Mouse (Mus musculus) testis, adult 2 months (tissue): Measurements from ENCODE around the gene Cel. TPM values are rescaled to one million over a fixed set of nuclear protein-coding genes. Genes with fewer than 3 reads are reported as not detected.

Experiments used
- H3K27ac ChIP-seq: fragments of 200-500 bp; 2 replicates; pipeline ENCODE4 v1.5.1; 2012; ENCODE audit warnings: low read depth, low read length; ENCODE audit not compliant: control insufficient read depth, insufficient read depth
- H3K27me3 ChIP-seq: fragments of 200-500 bp; 2 replicates; pipeline ENCODE4 v1.6.1; 2012; ENCODE audit warnings: mild to moderate bottlenecking, low read length, moderate library complexity; ENCODE audit not compliant: control insufficient read depth, insufficient read depth
- H3K36me3 ChIP-seq: fragments of 200-500 bp; 2 replicates; pipeline ENCODE4 v1.6.1; 2012; ENCODE audit warnings: mild to moderate bottlenecking, low read length; ENCODE audit not compliant: control insufficient read depth, insufficient read depth
- H3K4me1 ChIP-seq: fragments of 200-500 bp; 2 replicates; pipeline ENCODE4 v1.6.1; 2012; ENCODE audit warnings: low read length; ENCODE audit not compliant: control insufficient read depth, insufficient read depth
- H3K4me3 ChIP-seq: fragments of 200-500 bp; 2 replicates; pipeline ENCODE4 v1.5.1; 2012; ENCODE audit warnings: low read depth, mild to moderate bottlenecking, low read length, moderate library complexity, mixed read lengths; ENCODE audit not compliant: control insufficient read depth
- CTCF ChIP-seq: fragments of 200-500 bp; IDR thresholded peaks from 2 replicates; pipeline ENCODE4 v1.5.1; 2012; ENCODE audit warnings: low read depth, mild to moderate bottlenecking, inconsistent platforms, low read length, moderate library complexity; ENCODE audit not compliant: control insufficient read depth, insufficient read depth, insufficient replicate concordance
- POLR2A ChIP-seq: fragments of 200-500 bp; IDR thresholded peaks from 2 replicates; pipeline ENCODE4 v1.6.1; 2012; ENCODE audit warnings: low read depth, mild to moderate bottlenecking, inconsistent platforms, low read length, moderate library complexity; ENCODE audit not compliant: control insufficient read depth
- polyA plus RNA-seq: library from polyadenylated mRNA; depleted of rRNA; stranded (reverse); fragments of >200 nt; gene quantifications from 2 replicates; pipeline ENCODE4 v1.2.3, GENCODE M21; 2012; rRNA removed

The Cel gene
- polyA plus RNA-seq, 1 experiment: 0.47 TPM

GRCm38 (mm10) chr2:28506291-28506690, 56.9 kb downstream of the Cel start:
- TF ChIP-seq CTCF: no peak
- no peak for TF ChIP-seq POLR2A
- Histone ChIP-seq H3K27me3 (no peaks in the 10 kb centered on the region), H3K4me1 (peaks cover 2% of the 10 kb centered on the region; the same call in 1 of the 2 replicates), H3K4me3 (no peak overlapping the region), H3K36me3 (no peaks in the 10 kb centered on the region), H3K27ac (no peak overlapping the region)

DNA sequence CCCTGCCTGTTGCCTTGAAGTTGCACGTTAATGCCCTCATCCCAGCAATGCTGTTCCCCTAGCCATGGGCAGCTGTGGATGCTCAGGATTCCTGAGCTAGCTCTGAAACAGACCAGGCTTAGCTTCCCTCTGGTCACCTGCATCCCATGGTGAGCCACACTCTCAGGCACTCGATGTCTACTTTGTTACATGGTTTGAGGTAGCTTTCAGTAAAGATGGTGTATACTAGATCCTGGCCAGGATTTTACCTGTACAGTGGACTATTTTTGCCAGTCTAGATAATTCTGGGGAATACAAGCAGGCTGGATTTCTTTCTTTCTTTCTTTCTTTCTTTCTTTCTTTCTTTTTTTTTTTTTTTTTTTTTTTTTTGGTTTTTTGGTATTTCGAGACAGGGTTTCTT, 57.4 kb downstream of the Cel start, which contains the start of gene Gm10134:
Gm10134 (plus strand) TSS at position 301 of the 400 bp plus-strand sequence.
- H3K4me1 ChIP-seq: peaks cover 2% of the 10 kb centered on the region; the same call in 1 of the 2 replicates
- no peaks in the 10 kb centered on the region for H3K36me3 ChIP-seq
- H3K27me3 ChIP-seq: no peaks in the 10 kb centered on the region
- peak within 1 kb of the TSS; percentile 6 for H3K4me3 ChIP-seq
- TF ChIP-seq POLR2A (no peak), CTCF (no peak)
- H3K27ac ChIP-seq: no peak within 1 kb of the TSS

Other genes starting within 250 kb of the Cel start
- gene Ppp1r26, start 116.6 kb downstream of the Cel start, polyA plus RNA-seq: 11.9 and 13.0 TPM in 2 replicates
- gene 1700007K13Rik, start 97.1 kb downstream of the Cel start, polyA plus RNA-seq: 49.9 and 54.6 TPM in 2 replicates
- gene Mrps2, start 95.3 kb downstream of the Cel start, polyA plus RNA-seq: 22.1 and 24.9 TPM in 2 replicates
- gene Gbgt1, start 66.5 kb downstream of the Cel start, polyA plus RNA-seq: 3.1 and 4.5 TPM in 2 replicates
- 0.47 and 0.78 TPM in 2 replicates for gene Gm10134, start 57.3 kb downstream of the Cel start, polyA plus RNA-seq
- gene Ralgds, start 50.3 kb downstream of the Cel start, polyA plus RNA-seq: 147 and 169 TPM in 2 replicates
- gene Gtf3c5, start 20.3 kb upstream of the Cel start, polyA plus RNA-seq: 17.3 and 17.7 TPM in 2 replicates
- gene Gfi1b, start 58.6 kb upstream of the Cel start, polyA plus RNA-seq: 1.0 and 1.3 TPM in 2 replicates
- gene Tsc1, start 77.8 kb upstream of the Cel start, polyA plus RNA-seq: 20.3 and 21.6 TPM in 2 replicates
- gene Spaca9, start 136.3 kb upstream of the Cel start, polyA plus RNA-seq: 1,393 and 1,506 TPM in 2 replicates
- gene Ak8, start 136.8 kb upstream of the Cel start, polyA plus RNA-seq: 294 and 299 TPM in 2 replicates